In the genomic region with DNA sequence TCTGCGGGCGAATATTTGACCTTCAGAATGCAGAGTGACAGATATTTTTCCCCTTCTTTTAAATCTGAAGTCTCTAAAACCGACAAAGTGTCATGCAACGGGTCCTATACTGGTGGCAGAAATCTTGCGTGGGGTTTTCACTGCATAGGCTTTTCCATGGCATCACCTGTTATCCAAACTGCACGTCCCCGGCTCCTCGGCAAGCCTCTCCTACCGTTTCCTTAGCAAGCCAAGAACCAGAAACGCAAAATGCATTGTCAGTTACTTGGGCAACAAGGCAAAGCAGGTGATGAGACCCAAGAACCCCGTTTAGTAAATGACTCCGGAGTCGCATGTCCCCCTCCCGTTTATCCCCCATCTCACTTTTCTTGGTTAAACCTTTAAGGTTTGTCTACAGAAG, we compare ENCODE assay signal across 8 mouse cellular contexts. TPM values are rescaled to one million over a fixed set of nuclear protein-coding genes. Genes with fewer than 3 reads are reported as not detected.
DNase-seq lines count a peak whose midpoint lies in the region; ATAC-seq and TF ChIP-seq lines count a peak whose summit lies in the region.

No protein-coding gene starts in this region.

- H3K9me3 ChIP-seq in kidney, postnatal 0 days (replicated peaks; ENCODE audit: low read length) = no peaks in the 10 kb centered on the region
- H3K9me3 ChIP-seq in forebrain, embryonic 14.5 days (replicated peaks; ENCODE audit: control insufficient read depth, low read length) = no peaks in the 10 kb centered on the region
- no peaks in the 10 kb centered on the region for H3K9me3 ChIP-seq in liver, postnatal 0 days (ENCODE audit: low read length)

- H3K4me1 ChIP-seq in kidney, postnatal 0 days (replicated peaks; ENCODE audit: insufficient read depth, low read length) = peaks cover 13% of the 10 kb centered on the region
- H3K4me1 ChIP-seq in forebrain, embryonic 14.5 days (ENCODE audit: control insufficient read depth, insufficient read depth, low read length) = peaks cover 8% of the 10 kb centered on the region
- peaks cover 45% of the 10 kb centered on the region for H3K4me1 ChIP-seq in liver, postnatal 0 days (ENCODE audit: insufficient read depth)

- TF ChIP-seq EP300 in liver, postnatal 0 days (IDR thresholded peaks at IDR 0.05; ENCODE audit: low read depth) = no peak

- no peaks in the 10 kb centered on the region for H3K27me3 ChIP-seq in kidney, postnatal 0 days (ENCODE audit: insufficient read depth, low read length)
- H3K27me3 ChIP-seq in Patski = no peaks in the 10 kb centered on the region
- H3K27me3 ChIP-seq in forebrain, embryonic 14.5 days (replicated peaks; ENCODE audit: control insufficient read depth, insufficient read depth, low read length) = no peaks in the 10 kb centered on the region
- no peaks in the 10 kb centered on the region for H3K27me3 ChIP-seq in liver, postnatal 0 days (ENCODE audit: insufficient read depth, low read length)

- DNase-seq in kidney, postnatal 0 days (ENCODE audit: low spot score) = no peak
- DNase-seq in kidney, adult 11 months = no peak
- DNase-seq in Patski (ENCODE audit: low read depth, low spot score) = no peak
- peak; percentile 25 for DNase-seq in forebrain, embryonic 14.5 days (ENCODE audit: low spot score)
- DNase-seq in liver, postnatal 0 days = no peak
- DNase-seq in gastrocnemius, postnatal 10 days = no peak
- no peak for DNase-seq in spleen, postnatal 4 days (ENCODE audit: low spot score in 2 of 2)

- H3K36me3 ChIP-seq in kidney, postnatal 0 days (ENCODE audit: insufficient read depth, low read length) = no peaks in the 10 kb centered on the region
- H3K36me3 ChIP-seq in forebrain, embryonic 14.5 days (ENCODE audit: control insufficient read depth, insufficient read depth, low read length) = no peaks in the 10 kb centered on the region
- H3K36me3 ChIP-seq in liver, postnatal 0 days (replicated peaks; ENCODE audit: insufficient read depth, low read length) = no peaks in the 10 kb centered on the region; the same call in 1 of the 2 replicates

- peak overlapping the region; percentile 74 for H3K4me3 ChIP-seq in kidney, postnatal 0 days (replicated peaks; ENCODE audit: low read depth, low read length)
- H3K4me3 ChIP-seq in forebrain, embryonic 14.5 days (ENCODE audit: low read depth, low read length) = peak overlapping the region; percentile 76
- peak overlapping the region; percentile 77 for H3K4me3 ChIP-seq in liver, postnatal 0 days (ENCODE audit: low read depth, low read length)

- in situ Hi-C loops in Patski (cut with MboI; ENCODE audit: low pct_unique_long_range_greater_than_20kb) = loop anchor here (5.0 kb wide), 1 partner anchor 42 kb away; no protein-coding TSS in a partner anchor

- TF ChIP-seq CTCF in kidney, postnatal 0 days (IDR thresholded peaks at IDR 0.05; ENCODE audit: low read depth) = no peak
- no peak for TF ChIP-seq CTCF in Patski (IDR thresholded peaks at IDR 0.05)
- TF ChIP-seq CTCF in liver, postnatal 0 days (IDR thresholded peaks at IDR 0.05; ENCODE audit: low read depth) = no peak

- WGBS in kidney, postnatal 0 days = 5% methylated on average over 14 of the region's 14 CpGs
- 5% methylated on average over 14 of the region's 14 CpGs for WGBS in forebrain, embryonic 14.5 days
- 7% methylated on average over 14 of the region's 14 CpGs for WGBS in liver, postnatal 0 days (ENCODE audit: insufficient replicate concordance)

- peak overlapping the region; percentile 88 for H3K4me2 ChIP-seq in kidney, postnatal 0 days (ENCODE audit: low read length)
- peak overlapping the region; percentile 93 for H3K4me2 ChIP-seq in forebrain, embryonic 14.5 days (ENCODE audit: low read length)
- peak overlapping the region; percentile 97 for H3K4me2 ChIP-seq in liver, postnatal 0 days (ENCODE audit: low read depth, low read length)

- ATAC-seq in kidney, postnatal 0 days (replicated peaks; ENCODE audit: low FRiP score, low read depth) = no peak
- ATAC-seq in Patski = peak; percentile 5
- no peak for ATAC-seq in forebrain, embryonic 14.5 days
- ATAC-seq in liver, postnatal 0 days = no peak
- no peak for ATAC-seq in megakaryocyte progenitor cell, adult 5-6 weeks (replicated peaks; ENCODE audit: poor library complexity)

- H3K27ac ChIP-seq in kidney, postnatal 0 days = peak overlapping the region; percentile 93
- H3K27ac ChIP-seq in forebrain, embryonic 14.5 days (ENCODE audit: low read depth, low read length) = peak overlapping the region; percentile 91
- peak overlapping the region; percentile 98 for H3K27ac ChIP-seq in liver, postnatal 0 days (ENCODE audit: low read depth)

- H3K9ac ChIP-seq in kidney, postnatal 0 days (ENCODE audit: low read depth, low read length) = peak overlapping the region; percentile 85
- peak overlapping the region; percentile 89 for H3K9ac ChIP-seq in forebrain, embryonic 14.5 days (ENCODE audit: low read length)
- peak overlapping the region; percentile 82 for H3K9ac ChIP-seq in liver, postnatal 0 days (replicated peaks)

- CTCF ChIA-PET in Patski (lab: Charles Lee) = interaction anchor here (1.2 to 6.7 kb wide), 3 partner anchors 18 to 44 kb away, joined by 4 to 39 read pairs (median 4); no protein-coding TSS in a partner anchor

- POLR2A ChIA-PET in Patski (lab: Charles Lee) = interaction anchor here (0.7 to 1.7 kb wide), 5 partner anchors 18 to 71 kb away, joined by 4 to 7 read pairs (median 5); no protein-coding TSS in a partner anchor

RNA-seq across cellular contexts. Expression of a gene that starts 0.8 kb away (rescaled TPM):
- polyA plus RNA-seq in kidney, postnatal 0 days (2015; fragmentation: Nextera tagmentation; extraction: Ambion mirVana) = 19.8 and 19.9 TPM in 2 replicates
- 71.5 TPM for polyA plus RNA-seq in Patski (2021)
- polyA plus RNA-seq in forebrain, embryonic 14.5 days (2014; fragmentation: Nextera tagmentation; extraction: Ambion mirVana) = 30.2 and 38.6 TPM in 2 replicates
- 15.9 and 18.5 TPM in 2 replicates for polyA plus RNA-seq in liver, postnatal 0 days (2015; fragmentation: Nextera tagmentation; extraction: Ambion mirVana)
- 10 to 100 TPM; 51.2 to 67.3 TPM for total RNA-seq in gastrocnemius, postnatal 10 days (2021)
- total RNA-seq in megakaryocyte progenitor cell, adult 5-6 weeks (2015) = 13.3 and 16.0 TPM in 2 replicates
- 20.2 and 41.1 TPM in 2 replicates for total RNA-seq in megakaryocyte progenitor cell, adult 5-6 weeks (2017)

RNA-seq across cellular contexts. Expression of a gene that starts 53.4 kb away (rescaled TPM):
- polyA plus RNA-seq in kidney, postnatal 0 days (2015; fragmentation: Nextera tagmentation; extraction: Ambion mirVana) = 31.1 and 33.7 TPM in 2 replicates
- 25.5 TPM for polyA plus RNA-seq in Patski (2021)
- polyA plus RNA-seq in forebrain, embryonic 14.5 days (2014; fragmentation: Nextera tagmentation; extraction: Ambion mirVana) = 23.9 and 27.7 TPM in 2 replicates
- 14.6 and 17.9 TPM in 2 replicates for polyA plus RNA-seq in liver, postnatal 0 days (2015; fragmentation: Nextera tagmentation; extraction: Ambion mirVana)
- total RNA-seq in gastrocnemius, postnatal 10 days (2021) = 10 to 100 TPM in 1 of 2 experiments, 1 to 10 TPM in 1; 9.8 to 11.0 TPM
- total RNA-seq in megakaryocyte progenitor cell, adult 5-6 weeks (2015) = 10.0 and 14.6 TPM in 2 replicates
- total RNA-seq in megakaryocyte progenitor cell, adult 5-6 weeks (2017) = 13.7 and 16.9 TPM in 2 replicates
